Mouse (Mus musculus) thymus, adult 2 months (tissue): Measurements from ENCODE around the gene Tnni3k. TPM values are rescaled to one million over a fixed set of nuclear protein-coding genes. Genes with fewer than 3 reads are reported as not detected.
A peak's percentile ranks its signal among the peaks of the same experiment; 100 is the strongest.
"Not testable (repeated sequence)": the region's sequence is repeated elsewhere in the genome, so short reads cannot be mapped to it uniquely, and the experiment has no call there.

Experiments used
- DNase-seq: peaks from one replicate; pipeline ENCODE4 v3.0.0; 2021
- H3K27ac ChIP-seq: fragments of 200-500 bp; 2 replicates; pipeline ENCODE4 v1.5.1; 2012; ENCODE audit warnings: low read length, control low read depth; ENCODE audit not compliant: control insufficient read depth, insufficient read depth
- H3K27me3 ChIP-seq: fragments of 200-500 bp; 2 replicates; pipeline ENCODE4 v1.6.1; 2012; ENCODE audit warnings: mild to moderate bottlenecking, low read length, moderate library complexity, mixed read lengths; ENCODE audit not compliant: control insufficient read depth, insufficient read depth
- H3K36me3 ChIP-seq: fragments of 200-500 bp; 2 replicates; pipeline ENCODE4 v1.6.1; 2012; ENCODE audit warnings: mild to moderate bottlenecking, low read length, moderate library complexity; ENCODE audit not compliant: control insufficient read depth, insufficient read depth
- H3K4me1 ChIP-seq: fragments of 200-500 bp; replicated peaks from 2 replicates; pipeline ENCODE4 v1.6.1; 2012; ENCODE audit warnings: low read length; ENCODE audit not compliant: control insufficient read depth, insufficient read depth
- H3K4me3 ChIP-seq: fragments of 200-500 bp; 2 replicates; pipeline ENCODE4 v1.5.1; 2012; ENCODE audit warnings: mild to moderate bottlenecking, low read length, control low read depth, moderate library complexity; ENCODE audit not compliant: control insufficient read depth, insufficient read depth
- CTCF ChIP-seq: fragments of 200-500 bp; IDR thresholded peaks from 2 replicates; pipeline ENCODE4 v1.5.1; 2012; ENCODE audit warnings: mild to moderate bottlenecking, control low read depth, low read length, moderate library complexity, borderline replicate concordance; ENCODE audit not compliant: control insufficient read depth, poor library complexity, insufficient read depth; ENCODE audit errors: extremely low read depth
- POLR2A ChIP-seq: fragments of 200-500 bp; IDR thresholded peaks from 2 replicates; pipeline ENCODE4 v1.6.1; 2012; ENCODE audit warnings: mild to moderate bottlenecking, low read length, control low read depth, moderate library complexity; ENCODE audit not compliant: control insufficient read depth, poor library complexity, insufficient read depth; ENCODE audit errors: extremely low read depth
- WGBS: fragments of 180-500 bp; shearing (Covaris S2); methylation state at CpG from one replicate; pipeline ENCODE4 v1.1.7; 2018; 5-methylcytosine and 5-hydroxymethylcytosine counted together
- polyA plus RNA-seq: library from polyadenylated mRNA; depleted of rRNA; stranded (reverse); fragments of >200 nt; gene quantifications from 2 replicates; pipeline ENCODE4 v1.2.3, GENCODE M21; 2012

Tnni3k gene
- polyA plus RNA-seq, 1 experiment = 3.4 TPM

- Histone ChIP-seq H3K4me3 (no peak overlapping the region), H3K4me1 (no peaks in the 10 kb centered on the region), H3K36me3 (no peaks in the 10 kb centered on the region), H3K27ac (no peak overlapping the region), H3K27me3 (no peaks in the 10 kb centered on the region)
- no peak for TF ChIP-seq CTCF
- TF ChIP-seq POLR2A = no peak
- no peak for DNase-seq
- WGBS = 75% methylated on average over 4 of the region's 4 CpGs
These were observed 230.5 kb downstream of the Tnni3k start for GRCm38 (mm10) chr3:154824713-154825112.

GRCm38 (mm10) chr3:154819684-154820083 is 235.5 kb downstream of the Tnni3k start:
- H3K4me3 ChIP-seq, H3K27ac ChIP-seq, H3K36me3 ChIP-seq, H3K27me3 ChIP-seq, H3K4me1 ChIP-seq, DNase-seq: not testable (repeated sequence)
- 27% methylated on average over 5 of the region's 5 CpGs for WGBS

GRCm38 (mm10) chr3:154817732-154818131 is 237.5 kb downstream of the Tnni3k start:
- TF ChIP-seq POLR2A (no peak), CTCF (0 out of 2 replicates have a peak, but pooled peaks have one; percentile 47)
- no peaks in the 10 kb centered on the region for H3K27me3 ChIP-seq
- H3K27ac ChIP-seq = no peak overlapping the region
- no peaks in the 10 kb centered on the region for H3K36me3 ChIP-seq
- WGBS = 10% methylated on average over 7 of the region's 7 CpGs
- DNase-seq = peak; percentile 4
- no peak overlapping the region for H3K4me3 ChIP-seq
- H3K4me1 ChIP-seq = no peaks in the 10 kb centered on the region

DNA sequence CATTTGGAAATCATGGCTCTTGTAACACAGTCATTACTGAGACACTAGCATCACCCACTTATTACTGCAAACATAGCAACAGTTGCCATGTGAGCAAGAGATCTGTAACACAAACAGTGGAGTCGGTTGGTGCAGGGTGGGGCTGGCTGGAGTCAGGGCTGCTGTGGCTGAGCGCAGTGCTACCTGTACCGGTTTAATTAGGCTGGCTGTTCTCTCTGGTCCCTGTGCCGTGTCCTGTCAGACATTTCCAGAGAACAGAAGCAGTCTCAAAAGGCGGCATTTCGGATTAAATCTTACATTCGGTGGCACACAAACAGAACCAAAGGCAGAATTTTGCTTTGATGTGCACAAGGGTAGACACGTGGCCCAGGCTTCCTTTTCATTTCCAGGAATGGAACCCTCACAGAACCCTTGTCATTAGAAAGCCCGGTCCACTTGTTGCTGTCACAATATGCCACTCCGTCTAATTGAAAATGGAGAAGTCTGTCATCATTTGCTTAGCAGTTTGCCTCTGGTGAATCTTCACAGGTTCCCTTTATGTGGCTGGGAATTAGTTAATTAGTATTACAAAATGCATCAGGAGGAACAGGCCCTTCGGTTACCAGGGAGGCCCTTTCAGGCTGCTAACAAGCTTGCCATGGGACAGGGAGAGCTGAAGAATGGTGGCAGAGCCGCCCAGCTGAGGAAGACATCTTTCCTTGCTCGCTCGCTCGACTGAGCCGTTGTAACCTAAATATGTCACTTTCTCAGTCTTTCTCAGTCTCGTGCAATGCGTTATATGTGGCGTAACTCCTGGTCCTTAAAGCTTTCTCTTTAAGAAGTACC is 238.2 kb downstream of the Tnni3k start:
- Histone ChIP-seq H3K4me3 (no peak overlapping the region), H3K36me3 (no peaks in the 10 kb centered on the region), H3K27ac (no peak overlapping the region), H3K4me1 (no peaks in the 10 kb centered on the region), H3K27me3 (no peaks in the 10 kb centered on the region)
- no peak for DNase-seq
- WGBS = 57% methylated on average over 19 of the region's 19 CpGs
- no peak for TF ChIP-seq CTCF
- TF ChIP-seq POLR2A = no peak

- no peak overlapping the region for H3K27ac ChIP-seq
- DNase-seq = no peak
- 64% methylated on average over 3 of the region's 3 CpGs for WGBS
- TF ChIP-seq POLR2A (no peak), CTCF (no peak)
- H3K4me1 ChIP-seq = no peaks in the 10 kb centered on the region
- H3K4me3 ChIP-seq = no peak overlapping the region
- no peaks in the 10 kb centered on the region for H3K36me3 ChIP-seq
- H3K27me3 ChIP-seq = no peaks in the 10 kb centered on the region
These were observed 239.0 kb downstream of the Tnni3k start for GRCm38 (mm10) chr3:154816231-154816630.

DNA sequence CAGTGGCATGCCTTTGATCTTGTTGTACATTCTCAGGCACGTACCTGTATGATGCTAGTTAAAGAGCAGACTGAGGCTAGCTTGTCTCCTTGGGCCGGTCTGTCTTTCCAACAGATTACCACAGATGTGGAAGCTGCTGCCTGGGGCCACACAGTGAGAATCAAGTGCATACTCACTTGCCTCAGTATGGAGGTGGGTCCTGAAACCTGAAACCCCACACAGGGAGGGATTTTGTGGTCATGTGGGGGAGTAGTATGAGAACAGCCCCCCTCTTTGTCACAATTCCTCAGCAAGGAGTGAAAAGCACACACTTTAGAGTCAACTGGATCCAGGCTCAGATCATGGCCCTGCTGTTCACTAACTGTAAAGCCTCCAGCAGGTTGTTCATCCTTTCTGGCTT is 239.6 kb downstream of the Tnni3k start:
- DNase-seq = no peak
- WGBS = 62% methylated on average over 2 of the region's 2 CpGs
- Histone ChIP-seq H3K27ac (no peak overlapping the region), H3K4me3 (no peak overlapping the region), H3K4me1 (no peaks in the 10 kb centered on the region), H3K27me3 (no peaks in the 10 kb centered on the region), H3K36me3 (no peaks in the 10 kb centered on the region)
- no peak for TF ChIP-seq CTCF
- TF ChIP-seq POLR2A = no peak

- TF ChIP-seq CTCF (no peak), POLR2A (no peak)
- H3K4me1 ChIP-seq = no peaks in the 10 kb centered on the region
- H3K27ac ChIP-seq = no peak overlapping the region
- no peak overlapping the region for H3K4me3 ChIP-seq
- DNase-seq = no peak
- no peaks in the 10 kb centered on the region for H3K27me3 ChIP-seq
- 71% methylated on average over 1 of the region's 1 CpGs for WGBS
- no peaks in the 10 kb centered on the region for H3K36me3 ChIP-seq
These were observed 242.3 kb downstream of the Tnni3k start for GRCm38 (mm10) chr3:154812893-154813292.
